ENCODE assay signal across 7 mouse cellular contexts in the genomic region with DNA sequence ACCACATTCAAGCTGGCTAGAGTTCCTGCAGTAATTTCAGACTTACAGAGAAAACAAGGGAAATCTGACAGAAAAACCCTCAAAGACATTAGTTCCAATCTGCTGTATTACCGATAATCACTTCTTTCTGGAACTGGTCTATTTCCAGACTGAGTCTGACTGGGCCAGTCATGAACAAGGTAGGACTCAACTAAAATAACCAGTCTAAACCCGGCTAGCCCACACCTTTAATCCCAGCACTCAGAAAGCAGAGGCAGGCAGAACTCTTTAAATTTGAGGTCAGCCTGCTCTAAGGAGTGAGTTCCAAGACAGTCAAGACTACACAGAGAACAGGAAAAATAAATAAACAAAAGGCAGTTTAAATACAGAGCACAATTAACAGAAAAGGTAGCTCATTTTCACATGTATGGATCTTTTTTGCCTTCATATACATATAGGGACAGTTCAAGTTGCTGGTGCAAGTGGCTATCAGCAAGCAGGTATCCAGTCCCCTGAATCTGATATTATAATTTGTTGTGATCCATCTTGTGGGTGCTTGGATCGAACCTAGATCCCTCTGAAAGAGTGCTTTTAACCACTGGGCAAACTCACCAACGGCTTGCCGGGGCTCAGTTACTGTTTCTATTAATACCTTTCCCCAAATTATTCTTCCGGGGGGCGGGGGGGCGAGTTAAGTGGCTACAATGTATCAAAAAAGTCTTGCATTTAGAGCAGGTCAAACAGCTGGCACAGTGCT. TPM values are rescaled to one million over a fixed set of nuclear protein-coding genes. Genes with fewer than 3 reads are reported as not detected.
A peak's percentile ranks its signal among the peaks of the same experiment; 100 is the strongest.
DNase-seq lines count a peak whose midpoint lies in the region; ATAC-seq and TF ChIP-seq lines count a peak whose summit lies in the region.

No protein-coding gene starts in this region.

- no peaks in the 10 kb centered on the region for H3K4me1 ChIP-seq in spleen, adult 2 months (ENCODE audit: control insufficient read depth, insufficient read depth, insufficient read length)
- peaks cover 9% of the 10 kb centered on the region; the same call in 1 of the 2 replicates for H3K4me1 ChIP-seq in forebrain, embryonic 14.5 days (ENCODE audit: control insufficient read depth, insufficient read depth, low read length)
- peaks cover 17% of the 10 kb centered on the region for H3K4me1 ChIP-seq in liver, embryonic 13.5 days (replicated peaks)

- H3K9ac ChIP-seq in forebrain, embryonic 14.5 days (ENCODE audit: low read length) = peak overlapping the region; percentile 85
- H3K9ac ChIP-seq in liver, embryonic 13.5 days = peak overlapping the region; percentile 88

- peak overlapping the region; percentile 85 for H3K4me2 ChIP-seq in forebrain, embryonic 14.5 days (ENCODE audit: low read length)
- peak overlapping the region; percentile 83 for H3K4me2 ChIP-seq in liver, embryonic 13.5 days

- no peak for DNase-seq in spleen, adult 2 months (ENCODE audit: low read depth in 1 of 2, low spot score in 2 of 2)
- DNase-seq in spleen, postnatal 4 days (ENCODE audit: low spot score in 2 of 2) = no peak
- no peak for DNase-seq in forebrain, embryonic 14.5 days (ENCODE audit: low spot score)
- no peak for DNase-seq in liver, embryonic 13.5 days
- no peak for DNase-seq in ovary, adult 18-20 months (ENCODE audit: low spot score)
- no peak for DNase-seq in yolk sac, embryonic 10.5 days (ENCODE audit: low spot score)

- TF ChIP-seq POLR2A in spleen, adult 2 months (IDR thresholded peaks at IDR 0.05; ENCODE audit: low read depth, low read length) = no peak

- WGBS in spleen, adult 2 months = 31% methylated on average over 8 of the region's 8 CpGs
- 48% methylated on average over 8 of the region's 8 CpGs for WGBS in forebrain, embryonic 14.5 days
- WGBS in liver, embryonic 13.5 days (ENCODE audit: insufficient replicate concordance) = 28% methylated on average over 8 of the region's 8 CpGs

- H3K9me3 ChIP-seq in forebrain, embryonic 14.5 days (replicated peaks; ENCODE audit: control insufficient read depth, low read length) = no peaks in the 10 kb centered on the region
- H3K9me3 ChIP-seq in liver, embryonic 13.5 days (replicated peaks) = no peaks in the 10 kb centered on the region

- TF ChIP-seq CTCF in spleen, adult 2 months (IDR thresholded peaks at IDR 0.05; ENCODE audit: extremely low read depth, insufficient read depth, insufficient read length, insufficient replicate concordance) = no peak

- peak overlapping the region; percentile 84; the same call in 1 of the 2 replicates for H3K4me3 ChIP-seq in spleen, adult 2 months (ENCODE audit: extremely low read depth, insufficient read depth, insufficient read length)
- H3K4me3 ChIP-seq in forebrain, embryonic 14.5 days (ENCODE audit: low read depth, low read length) = peak overlapping the region; percentile 68
- peak overlapping the region; percentile 84 for H3K4me3 ChIP-seq in liver, embryonic 13.5 days (replicated peaks)

- no peaks in the 10 kb centered on the region for H3K27me3 ChIP-seq in spleen, adult 2 months (ENCODE audit: control insufficient read depth, insufficient read depth, low read length)
- no peaks in the 10 kb centered on the region for H3K27me3 ChIP-seq in forebrain, embryonic 14.5 days (replicated peaks; ENCODE audit: control insufficient read depth, insufficient read depth, low read length)
- no peaks in the 10 kb centered on the region for H3K27me3 ChIP-seq in liver, embryonic 13.5 days

- ATAC-seq in forebrain, embryonic 14.5 days = no peak
- ATAC-seq in liver, embryonic 13.5 days (ENCODE audit: low read depth) = no peak
- no peak for ATAC-seq in erythroid progenitor cell, adult 5-6 weeks (replicated peaks; ENCODE audit: low FRiP score, poor library complexity, severe bottlenecking)

- no peak overlapping the region for H3K27ac ChIP-seq in spleen, adult 2 months (ENCODE audit: insufficient read depth, low read length)
- H3K27ac ChIP-seq in forebrain, embryonic 14.5 days (ENCODE audit: low read depth, low read length) = no peak overlapping the region
- 0 out of 2 replicates have a peak overlapping the region, but pooled peaks have one; percentile 47 for H3K27ac ChIP-seq in liver, embryonic 13.5 days

- no peaks in the 10 kb centered on the region for H3K36me3 ChIP-seq in spleen, adult 2 months (ENCODE audit: control insufficient read depth, insufficient read depth, low read length)
- H3K36me3 ChIP-seq in forebrain, embryonic 14.5 days (ENCODE audit: control insufficient read depth, insufficient read depth, low read length) = no peaks in the 10 kb centered on the region
- no peaks in the 10 kb centered on the region for H3K36me3 ChIP-seq in liver, embryonic 13.5 days

RNA-seq across cellular contexts. Expression of gene Cwc22, which starts 1.1 kb away (rescaled TPM):
- 2.8 and 2.9 TPM in 2 replicates for polyA plus RNA-seq in spleen, adult 2 months (2012; rRNA removed)
- 21.7 and 25.1 TPM in 2 replicates for polyA plus RNA-seq in forebrain, embryonic 14.5 days (2014; fragmentation: Nextera tagmentation; extraction: Ambion mirVana)
- 16.7 and 21.3 TPM in 2 replicates for polyA plus RNA-seq in liver, embryonic 13.5 days (2015; fragmentation: Nextera tagmentation; extraction: Ambion mirVana)
- 12.3 and 19.7 TPM in 2 replicates for total RNA-seq in erythroid progenitor cell, adult 5-6 weeks (2015; ENCODE audit: low replicate concordance)
- total RNA-seq in erythroid progenitor cell, adult 5-6 weeks (2017; ENCODE audit: low replicate concordance) = 36.7 and 40.2 TPM in 2 replicates
